Mouse (Mus musculus): ENCODE data around the gene Pik3r5.

Pik3r5 gene

DNA sequence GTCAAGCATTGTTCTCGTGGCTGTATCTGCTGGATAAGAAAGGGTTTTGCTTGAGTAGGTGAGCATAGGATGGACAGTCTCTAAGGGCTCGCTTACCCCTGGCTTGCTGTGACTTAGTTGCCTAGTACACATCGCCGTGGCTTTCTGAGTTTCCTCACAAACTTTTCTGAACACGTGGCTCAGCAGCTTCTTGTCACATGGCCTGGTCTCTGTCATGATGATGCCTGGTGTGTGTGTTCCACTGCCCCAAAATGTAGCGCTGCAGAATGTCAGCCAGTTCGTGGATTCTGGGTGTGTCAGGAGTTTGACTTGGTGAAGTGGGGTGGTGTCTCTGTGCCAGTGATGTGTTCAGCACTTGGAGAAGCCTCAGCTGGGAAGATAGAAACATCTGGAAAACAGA lies 16.4 kb downstream of the Pik3r5 start:
- no peak for ATAC-seq (ENCODE audit: low TSS enrichment)

DNA sequence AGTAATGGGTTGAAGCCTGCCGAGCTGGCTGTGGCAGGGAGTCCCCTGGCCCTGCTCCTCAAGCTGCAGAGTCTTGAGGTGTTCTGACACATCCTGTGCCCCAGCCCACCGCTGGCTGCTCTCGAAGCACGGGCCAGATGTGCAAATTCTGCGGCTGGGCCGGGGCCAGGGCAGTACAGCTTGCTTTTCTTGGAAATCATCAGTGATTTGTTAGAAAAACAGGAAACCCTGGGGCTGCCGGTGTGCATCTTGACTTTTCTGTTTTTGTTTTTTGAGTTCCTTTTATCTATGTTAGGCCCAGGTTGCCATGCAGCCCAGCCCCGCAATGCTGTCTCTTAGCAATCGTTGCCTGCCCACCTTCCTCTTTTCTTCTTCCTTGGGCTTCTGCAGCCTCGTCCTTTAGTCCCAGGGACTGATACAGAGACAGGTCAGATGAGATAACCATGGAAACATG lies 19.4 kb downstream of the Pik3r5 start:
- ATAC-seq (ENCODE audit: low TSS enrichment), result no peak

DNA sequence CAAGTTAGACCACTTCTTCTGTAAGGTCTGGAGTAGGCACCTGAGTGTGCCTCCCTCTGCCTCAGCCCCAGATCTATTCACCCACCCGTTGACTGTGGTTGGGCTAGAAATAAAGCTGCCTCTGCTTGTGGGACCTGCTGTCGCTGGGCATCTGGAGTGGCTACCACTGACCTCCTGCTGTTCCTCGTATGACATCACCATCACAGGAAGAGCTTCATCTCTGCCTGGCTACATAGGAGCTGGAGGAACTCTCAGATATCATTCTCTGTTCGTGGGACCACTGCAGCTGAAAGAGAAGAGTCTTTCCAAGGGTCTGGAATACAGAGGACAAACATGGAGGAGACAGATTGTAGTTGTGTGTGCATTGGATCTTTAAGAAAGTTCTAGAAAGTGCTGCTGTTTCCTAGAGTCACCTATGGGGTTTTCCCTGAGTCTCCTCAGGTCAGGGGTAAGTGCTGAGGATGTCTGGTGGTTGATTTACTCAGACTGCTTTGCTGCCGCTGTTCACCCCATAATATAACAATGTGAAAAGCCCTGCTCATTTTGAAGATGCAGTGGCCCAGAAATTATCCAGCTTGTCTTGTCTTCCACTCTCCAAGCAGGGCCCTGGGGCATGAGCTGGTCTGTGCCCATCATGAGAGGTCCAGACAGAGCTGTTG lies 20.0 kb downstream of the Pik3r5 start:
- no peak for ATAC-seq (ENCODE audit: low TSS enrichment)

DNA sequence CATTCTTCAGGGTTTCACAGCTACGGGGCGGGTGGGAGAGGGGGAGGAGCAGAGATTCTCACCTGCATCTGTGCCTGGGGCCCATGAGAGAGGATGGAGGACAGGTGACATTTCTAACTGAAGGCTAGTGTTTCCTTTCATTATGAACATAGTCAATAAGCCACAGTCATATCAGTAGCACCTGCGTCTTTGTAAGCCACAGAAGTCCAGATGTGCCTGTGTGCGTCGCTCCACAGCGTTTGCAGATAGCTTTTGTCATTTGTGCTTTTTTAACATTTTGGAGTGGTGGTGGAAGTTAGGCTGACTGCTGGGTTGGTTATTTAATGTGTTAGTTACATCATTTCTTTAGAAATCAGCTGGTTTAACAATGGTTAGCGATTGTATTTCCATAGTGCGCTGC lies 20.8 kb downstream of the Pik3r5 start:
- no peak for ATAC-seq (ENCODE audit: low TSS enrichment)

DNA sequence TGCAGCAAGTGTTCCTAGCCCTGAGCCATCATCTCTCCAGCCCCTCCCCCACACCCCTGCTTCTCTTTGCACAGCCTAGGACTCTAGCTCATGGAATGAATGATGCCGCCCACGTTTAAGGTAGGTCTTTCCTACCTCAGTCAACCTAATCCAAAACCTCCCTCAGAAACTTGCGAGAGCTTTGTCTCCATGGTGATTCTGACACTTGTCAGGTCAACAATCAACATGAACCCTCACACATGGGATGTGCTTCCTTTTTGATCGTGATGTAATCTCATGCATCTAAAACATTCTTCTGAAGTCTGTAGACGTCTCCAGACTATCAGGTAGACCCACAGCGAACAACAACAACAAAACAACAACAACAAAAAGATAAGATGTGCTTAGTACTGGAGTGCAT lies 21.4 kb downstream of the Pik3r5 start:
- ATAC-seq (ENCODE audit: low TSS enrichment), result no peak

- no peak for ATAC-seq (ENCODE audit: low TSS enrichment)
Measured at GRCm38 (mm10) chr11:68458086-68458485, 26.2 kb downstream of the Pik3r5 start.

GRCm38 (mm10) chr11:68459021-68459420 lies 27.1 kb downstream of the Pik3r5 start:
- ATAC-seq (ENCODE audit: low TSS enrichment), result no peak

DNA sequence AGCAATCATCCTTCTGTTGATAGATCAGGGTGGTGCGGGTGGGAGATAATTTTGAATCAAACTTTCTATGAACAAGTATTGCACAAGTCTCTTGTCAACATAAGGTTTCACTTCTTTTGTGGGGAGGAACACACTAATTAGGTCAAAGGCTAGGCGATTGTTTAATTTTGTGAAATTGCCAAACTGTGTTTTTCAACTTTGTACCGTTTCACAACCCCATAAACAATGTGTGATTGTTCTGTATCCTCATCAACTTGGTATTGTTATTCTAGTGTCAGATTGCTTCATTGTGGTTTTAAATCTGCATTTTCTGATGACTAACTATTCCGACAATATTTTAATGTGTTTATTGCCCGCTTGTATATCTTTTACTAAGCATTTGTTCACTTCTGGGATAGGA lies 27.6 kb downstream of the Pik3r5 start:
- no peak for ATAC-seq (ENCODE audit: low TSS enrichment)

DNA sequence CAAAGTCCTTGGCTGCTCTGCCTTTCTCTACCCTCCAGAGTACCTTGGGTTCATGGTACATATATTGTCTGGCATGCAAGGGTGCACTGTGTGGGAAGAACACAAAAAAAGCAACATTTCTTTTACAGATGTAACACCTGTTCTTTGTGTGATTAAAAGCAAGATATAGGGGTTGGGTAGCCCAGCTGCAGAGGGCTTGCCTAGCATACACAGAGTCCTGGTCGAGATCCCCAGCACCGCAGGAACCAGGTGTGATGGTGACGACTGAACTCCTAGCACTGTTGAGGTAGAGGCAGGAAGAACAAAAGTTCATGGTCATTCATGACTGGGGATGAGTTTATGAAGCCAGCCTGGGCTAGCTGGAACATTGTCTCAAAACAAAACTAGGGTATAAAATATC lies 30.8 kb downstream of the Pik3r5 start:
- ATAC-seq (ENCODE audit: low TSS enrichment), result no peak

DNA sequence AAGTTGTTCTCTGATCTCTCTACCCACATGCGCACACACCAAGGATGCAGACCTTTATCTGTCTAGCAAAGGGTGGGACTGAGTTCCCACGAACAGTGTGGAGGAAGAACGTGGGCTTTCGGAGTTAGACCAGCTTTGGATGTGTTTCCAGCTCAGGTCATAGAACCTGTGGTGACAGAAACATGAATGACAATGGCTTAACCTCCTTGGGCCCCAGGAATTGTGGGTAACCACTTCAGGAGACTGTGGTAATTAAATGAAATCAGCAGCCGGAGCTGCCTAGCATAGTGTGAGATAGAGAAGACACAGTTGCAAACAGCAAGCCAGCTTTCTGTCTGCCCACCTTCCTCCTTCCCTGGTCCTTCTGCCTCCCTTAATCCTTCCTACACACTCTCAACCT lies 32.3 kb downstream of the Pik3r5 start:
- peak; percentile 38 for ATAC-seq (ENCODE audit: low TSS enrichment)

DNA sequence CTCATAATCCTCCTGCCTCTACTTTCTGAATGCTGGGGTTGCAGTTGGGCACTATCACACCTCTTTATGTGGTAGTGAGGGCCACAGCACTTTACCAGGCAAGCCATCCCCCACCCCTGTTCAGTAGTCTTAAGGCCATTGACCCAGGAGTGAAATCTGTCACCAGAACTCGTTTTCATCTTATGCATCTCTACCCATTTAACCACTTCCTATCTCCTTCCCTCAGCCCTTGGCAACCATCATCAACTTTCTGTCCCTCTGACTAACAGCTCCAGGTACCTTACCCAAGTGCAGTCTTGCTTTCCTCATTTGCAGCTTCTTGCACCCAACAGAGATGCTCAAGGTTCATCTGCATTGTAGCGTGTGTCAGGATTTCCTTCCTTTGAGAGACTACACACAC lies 33.2 kb downstream of the Pik3r5 start:
- no peak for ATAC-seq (ENCODE audit: low TSS enrichment)

- ATAC-seq (ENCODE audit: low TSS enrichment), result no peak
Measured at GRCm38 (mm10) chr11:68467441-68467840, 35.5 kb downstream of the Pik3r5 start.

- no peak for ATAC-seq (ENCODE audit: low TSS enrichment)
Measured at GRCm38 (mm10) chr11:68467962-68468612, 36.2 kb downstream of the Pik3r5 start.

DNA sequence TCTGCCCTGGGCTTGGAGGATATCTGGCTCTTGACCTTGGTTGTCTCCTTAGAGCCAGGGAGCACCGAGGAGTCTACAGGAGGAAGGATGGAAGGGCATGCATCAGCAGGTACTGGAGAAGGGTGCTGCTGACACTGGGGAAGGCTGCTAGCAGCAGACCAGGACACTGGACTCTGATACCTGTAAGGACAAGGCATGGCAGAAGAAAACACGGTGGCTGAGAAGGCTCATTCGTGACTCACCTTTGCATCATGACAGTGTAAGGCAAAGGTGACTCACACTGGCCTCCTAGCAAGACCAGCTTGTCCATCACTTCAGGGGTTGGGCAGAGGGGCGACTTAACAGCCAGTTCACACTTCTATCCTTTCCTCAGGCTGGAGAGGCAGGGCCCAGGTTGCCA lies 37.0 kb downstream of the Pik3r5 start:
- ATAC-seq (ENCODE audit: low TSS enrichment), result no peak

- no peak for ATAC-seq (ENCODE audit: low TSS enrichment)
Measured at GRCm38 (mm10) chr11:68472162-68472849, 40.4 kb downstream of the Pik3r5 start.

DNA sequence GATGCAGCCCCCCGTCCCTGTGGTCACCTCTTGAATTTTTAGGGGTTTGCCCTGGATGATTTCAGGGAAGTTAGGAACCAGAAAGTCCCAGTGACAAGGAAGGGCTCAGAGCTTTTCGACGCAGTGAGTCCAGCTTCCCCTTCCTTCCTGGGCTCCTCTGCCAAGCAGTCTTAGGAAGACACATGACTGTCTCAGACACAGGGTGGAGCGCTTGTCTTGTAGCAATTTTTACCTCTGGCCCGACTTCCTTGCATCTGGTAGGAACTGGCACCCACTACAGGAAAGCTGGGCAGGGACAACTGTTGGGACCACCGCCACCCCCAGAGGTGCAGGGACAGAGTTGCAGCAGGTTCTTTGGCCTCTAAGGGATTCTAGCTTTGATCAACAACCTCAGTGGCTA lies 42.7 kb downstream of the Pik3r5 start:
- no peak for ATAC-seq (ENCODE audit: low TSS enrichment)

- ATAC-seq (ENCODE audit: low TSS enrichment), result peak; percentile 25; the same call in 1 of the 2 replicates
Measured at GRCm38 (mm10) chr11:68475676-68476075, 43.8 kb downstream of the Pik3r5 start.

GRCm38 (mm10) chr11:68477661-68478060 lies 45.7 kb downstream of the Pik3r5 start:
- ATAC-seq (ENCODE audit: low TSS enrichment), result no peak

DNA sequence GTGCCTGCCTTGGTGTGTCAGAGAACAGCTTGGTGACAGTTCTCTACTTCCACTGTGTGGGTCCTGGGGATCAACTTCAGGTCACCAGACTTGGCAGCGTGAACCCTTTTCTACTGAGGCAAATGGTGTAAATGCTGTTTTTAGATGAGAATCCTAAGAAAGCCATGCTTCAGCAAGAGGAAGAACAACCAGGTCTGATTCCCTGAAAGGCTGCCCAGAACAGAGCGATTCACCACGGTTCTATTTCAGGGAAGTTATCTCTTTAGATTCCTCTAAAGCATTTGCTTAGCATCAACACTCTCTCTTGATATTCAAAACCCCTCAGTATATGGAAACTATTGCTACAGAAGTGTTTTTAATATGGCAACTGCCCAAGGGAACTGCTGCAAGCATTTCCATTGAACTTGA lies 46.7 kb downstream of the Pik3r5 start:
- peak; percentile 85 for ATAC-seq (ENCODE audit: low TSS enrichment)

GRCm38 (mm10) chr11:68480660-68481059 lies 48.7 kb downstream of the Pik3r5 start:
- no peak for ATAC-seq (ENCODE audit: low TSS enrichment)

GRCm38 (mm10) chr11:68482001-68482400 lies 50.1 kb downstream of the Pik3r5 start:
- ATAC-seq (ENCODE audit: low TSS enrichment), result no peak

GRCm38 (mm10) chr11:68483213-68483612 lies 51.3 kb downstream of the Pik3r5 start:
- ATAC-seq (ENCODE audit: low TSS enrichment), result no peak

DNA sequence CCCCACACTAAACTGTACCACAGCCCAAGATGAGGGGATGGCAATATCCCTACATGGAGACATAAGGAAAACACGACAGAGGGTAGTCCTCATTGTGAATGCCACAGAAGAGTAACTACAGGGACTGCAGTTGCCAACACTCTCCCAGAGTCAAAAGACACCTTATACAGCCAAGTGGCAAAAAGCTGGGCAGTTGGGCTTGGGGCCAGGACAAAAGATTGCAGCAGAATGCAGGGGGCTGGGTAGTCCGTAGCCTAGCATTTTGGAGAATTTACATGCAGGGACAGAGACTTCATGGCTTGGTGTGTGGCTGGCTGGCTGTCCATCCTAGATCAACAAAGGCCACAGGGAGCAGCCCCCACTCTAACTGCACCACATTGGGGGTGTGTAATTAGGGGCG lies 52.5 kb downstream of the Pik3r5 start:
- ATAC-seq (ENCODE audit: low TSS enrichment), result no peak
